ENCODE assay signal across 20 mouse cellular contexts in genomic region chr1:90845206-90845605, GRCm38 (mm10). TPM values are rescaled to one million over a fixed set of nuclear protein-coding genes. Genes with fewer than 3 reads are reported as not detected.
"Had no signal": no experiment of that assay in that cellular context is flagged by ENCODE, and none has a peak within 500 bp of the region (broad histone marks: within the 10 kb centered on the region; RNA-seq: fewer than 3 reads in every experiment).

No protein-coding gene starts in this region.

- H3K9ac ChIP-seq: lung, embryonic 15.5 days; midbrain, embryonic 13.5 days; midbrain, embryonic 15.5 days; neural tube, embryonic 12.5 days; stomach, embryonic 15.5 days had no signal

- H3K4me3 ChIP-seq: lung, embryonic 15.5 days; megakaryocyte, embryonic 14.5 days; midbrain, embryonic 13.5 days; midbrain, embryonic 15.5 days; neural tube, embryonic 12.5 days; stomach, embryonic 15.5 days had no signal

- H3K27ac ChIP-seq: lung, embryonic 15.5 days; macrophage; midbrain, embryonic 13.5 days; midbrain, embryonic 15.5 days; neural tube, embryonic 12.5 days; stomach, embryonic 15.5 days; stomach, postnatal 0 days had no signal

- DNase-seq: lung, adult 2 months; lung, postnatal 14 days; lung, postnatal 36 days; right cerebral cortex, postnatal 14 days; thymus, adult 2 months; thymus, postnatal 25 days; thymus, postnatal 4 days had no signal

- H3K4me2 ChIP-seq: lung, embryonic 15.5 days; midbrain, embryonic 11.5 days; midbrain, embryonic 13.5 days; midbrain, embryonic 15.5 days; neural tube, embryonic 12.5 days; stomach, embryonic 15.5 days had no signal

- H3K36me3 ChIP-seq: lung, embryonic 15.5 days; midbrain, embryonic 13.5 days; midbrain, embryonic 15.5 days; neural tube, embryonic 12.5 days; stomach, embryonic 15.5 days had no signal

- H3K9me3 ChIP-seq: lung, embryonic 15.5 days; megakaryocyte, embryonic 14.5 days; midbrain, embryonic 13.5 days; midbrain, embryonic 15.5 days; neural tube, embryonic 12.5 days; stomach, embryonic 15.5 days had no signal

- H3K27me3 ChIP-seq: lung, embryonic 15.5 days; midbrain, embryonic 13.5 days; midbrain, embryonic 15.5 days; neural tube, embryonic 12.5 days; stomach, embryonic 15.5 days had no signal

- H3K4me1 ChIP-seq: megakaryocyte, embryonic 14.5 days; midbrain, embryonic 13.5 days; neural tube, embryonic 12.5 days had no signal

- ATAC-seq: lung, postnatal 0 days; midbrain, embryonic 13.5 days; midbrain, embryonic 15.5 days had no signal

RNA-seq across cellular contexts. Expression of gene Col6a3, which starts 1.4 kb away (rescaled TPM):
- total RNA-seq: megakaryocyte progenitor cell, adult 5-6 weeks; monocyte, adult 5-6 weeks; neutrophil, adult 5-6 weeks had no signal
